Mouse (Mus musculus) CH12.LX (cell line): ENCODE measurements at regions not wholly inside any gene's neighbourhood (a gene's known extent, or its start where the extent isn't known, plus 50 kb on each side); places are given as distances from the start of the nearest gene placed in this dataset.

Experiments used
- DNase-seq: peaks from one replicate; pipeline ENCODE4 v3.0.0-alpha.2; 2013; ENCODE audit errors: extremely low read depth
- H3K27ac ChIP-seq: 2 replicates; pipeline ENCODE4 v1.5.1; 2012; ENCODE audit warnings: low read depth, mild to moderate bottlenecking, control low read depth, moderate library complexity; ENCODE audit not compliant: insufficient read depth
- H3K27me3 ChIP-seq: replicated peaks from 2 replicates; pipeline ENCODE3; 2012; ENCODE audit warnings: inconsistent platforms
- H3K36me3 ChIP-seq, 2 experiments: replicated peaks in 1 of 2; 2 replicates each; pipeline versions ENCODE3 to v1.6.1; 2012; ENCODE audit warnings: inconsistent platforms in 1 of 2, low read length in 1 of 2, mild to moderate bottlenecking in 1 of 2, mixed read lengths in 1 of 2, moderate library complexity in 1 of 2; ENCODE audit not compliant: control insufficient read depth in 1 of 2, insufficient read depth in 1 of 2
- H3K4me1 ChIP-seq, 2 experiments: 2 replicates each; pipeline ENCODE4 v1.6.1; 2012; ENCODE audit warnings: inconsistent platforms in 1 of 2, moderate library complexity in 1 of 2; ENCODE audit not compliant: insufficient read depth in 2 of 2, control insufficient read depth in 1 of 2
- H3K4me2 ChIP-seq: 2 replicates; pipeline ENCODE4 v1.6.1; 2012; ENCODE audit warnings: low read depth, mild to moderate bottlenecking, control low read depth; ENCODE audit not compliant: poor library complexity, insufficient read depth, severe bottlenecking
- H3K4me3 ChIP-seq, 3 experiments: fragments of 150-350 bp in 1 of 3; sonication (generic) in 1 of 3; replicated peaks in 1 of 3; 2 replicates each; pipeline versions ENCODE3 to v1.5.1; 2011 to 2012; ENCODE audit warnings: low read depth in 2 of 3, low read length in 2 of 3, mild to moderate bottlenecking in 2 of 3, moderate library complexity in 2 of 3, control low read depth in 1 of 3, improper control_type of control experiment in 1 of 3, inconsistent platforms in 1 of 3, mixed read lengths in 1 of 3; ENCODE audit not compliant: poor library complexity in 1 of 3
- H3K79me2 ChIP-seq: replicated peaks from 2 replicates; pipeline ENCODE4 v1.6.1; 2012; ENCODE audit warnings: mild to moderate bottlenecking, moderate library complexity; ENCODE audit not compliant: control insufficient read depth, poor library complexity, insufficient read depth, severe bottlenecking; ENCODE audit errors: extremely low read depth
- H3K9ac ChIP-seq: 2 replicates; pipeline ENCODE4 v1.6.1; 2012; ENCODE audit warnings: low read depth, mild to moderate bottlenecking, control low read depth, moderate library complexity; ENCODE audit not compliant: insufficient read depth
- H3K9me3 ChIP-seq: replicated peaks from 2 replicates; pipeline ENCODE3; 2012; ENCODE audit warnings: low read length, inconsistent platforms, mixed read lengths
- CTCF ChIP-seq, 2 experiments: IDR thresholded peaks in 1 of 2; conservative IDR thresholded peaks in 1 of 2; 2 replicates each; pipeline ENCODE4 v1.5.1; 2011 to 2012; ENCODE audit warnings: low read depth in 2 of 2, low read length in 2 of 2, improper control_type of control experiment in 1 of 2, inconsistent platforms in 1 of 2, mild to moderate bottlenecking in 1 of 2, moderate library complexity in 1 of 2
- ELF1 ChIP-seq: IDR thresholded peaks from 2 replicates; pipeline ENCODE4 v1.6.1; 2014; ENCODE audit warnings: low read depth, mild to moderate bottlenecking, inconsistent platforms, low read length, improper control_type of control experiment
- GABPA ChIP-seq: IDR thresholded peaks from 2 replicates; pipeline ENCODE4 v1.6.1; 2012; ENCODE audit warnings: low read depth, low read length, improper control_type of control experiment, inconsistent platforms; ENCODE audit not compliant: insufficient replicate concordance
- JUND ChIP-seq: conservative IDR thresholded peaks from 2 replicates; pipeline ENCODE4 v1.6.1; 2011; ENCODE audit warnings: low read depth, low read length, improper control_type of control experiment
- MXI1 ChIP-seq: IDR thresholded peaks from 2 replicates; pipeline ENCODE4 v1.6.1; 2011; ENCODE audit warnings: mild to moderate bottlenecking, low read depth, low read length, improper control_type of control experiment
- NELFE ChIP-seq: IDR thresholded peaks from 2 replicates; pipeline ENCODE4 v1.6.1; 2011; ENCODE audit warnings: low read depth, low read length, improper control_type of control experiment
- POLR2A ChIP-seq: IDR thresholded peaks from 2 replicates; pipeline ENCODE4 v1.6.1; 2011; ENCODE audit warnings: low read depth, mild to moderate bottlenecking, improper control_type of control experiment, low read length
- RCOR1 ChIP-seq: conservative IDR thresholded peaks from 2 replicates; pipeline ENCODE4 v1.6.1; 2012; ENCODE audit warnings: low read depth, mild to moderate bottlenecking, inconsistent platforms, low read length, improper control_type of control experiment
- SIN3A ChIP-seq: IDR thresholded peaks from 2 replicates; pipeline ENCODE4 v1.6.1; 2012; ENCODE audit warnings: low read length, improper control_type of control experiment, inconsistent platforms
- USF1 ChIP-seq: IDR thresholded peaks from 2 replicates; pipeline ENCODE4 v1.6.1; 2014; ENCODE audit warnings: low read depth, mild to moderate bottlenecking, inconsistent platforms, low read length, improper control_type of control experiment
- ZC3H11A ChIP-seq: IDR thresholded peaks from 2 replicates; pipeline ENCODE4 v1.6.1; 2012; ENCODE audit warnings: low read depth, mild to moderate bottlenecking, inconsistent platforms, low read length, improper control_type of control experiment
- ZMIZ1 ChIP-seq: IDR thresholded peaks from 2 replicates; pipeline ENCODE4 v1.6.1; 2012; ENCODE audit warnings: low read depth, mild to moderate bottlenecking, inconsistent platforms, low read length, improper control_type of control experiment
- ZNF384 ChIP-seq: IDR thresholded peaks from 2 replicates; pipeline ENCODE4 v1.6.1; 2012; ENCODE audit warnings: low read depth, low read length, improper control_type of control experiment, inconsistent platforms
- dilution Hi-C: fragments of 300-500 bp; cut with MboI; formaldehyde crosslinking; loops from 2 replicates; pipeline ENCODE4 v1.14.3; 2020; ENCODE audit warnings: low sequenced_read_pairs; ENCODE audit not compliant: extremely low pct_unique_long_range_greater_than_20kb, extremely low pct_ligation_motif_present
- in situ Hi-C: fragments of 300-500 bp; cut with MboI; formaldehyde crosslinking; loops from 3 replicates; pipeline ENCODE4 v1.14.3; 2019; ENCODE audit warnings: low sequenced_read_pairs, low pct_ligation_motif_present, low pct_unique_long_range_greater_than_20kb, mixed read lengths

DNA sequence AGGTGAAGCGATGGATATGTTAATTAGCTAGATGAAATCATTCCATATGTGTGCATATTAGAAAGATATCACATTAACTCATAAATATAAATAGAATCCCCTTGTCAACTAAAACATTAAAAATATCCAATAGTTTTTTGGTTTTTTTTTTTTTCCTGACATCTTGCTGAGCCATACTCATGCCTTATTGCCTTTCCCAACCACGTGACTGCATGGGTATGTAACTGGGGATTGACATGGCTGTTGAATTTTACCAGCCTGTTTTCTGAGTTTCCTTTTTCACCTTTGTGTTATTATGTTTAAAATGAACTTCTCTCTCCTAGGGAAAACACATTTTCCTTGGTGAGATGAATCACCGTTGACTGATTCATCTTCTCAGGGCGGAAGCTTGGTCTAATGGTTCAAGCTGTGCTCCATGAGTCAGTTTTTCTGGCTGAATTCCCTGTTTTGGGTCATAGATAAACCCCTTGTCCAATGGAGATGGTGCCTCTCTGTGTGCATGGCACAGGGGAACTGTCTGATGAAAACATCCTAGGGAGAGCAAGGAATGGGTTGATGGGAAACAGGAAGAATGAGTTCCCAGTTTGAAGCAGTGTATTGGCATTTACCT lies 181.1 kb downstream of the Adcyap1 start:
- no peaks in the 10 kb centered on the region for H3K36me3 ChIP-seq
- no peak overlapping the region for H3K9ac ChIP-seq
- no peak for TF ChIP-seq SIN3A
- H3K27ac ChIP-seq, result no peak overlapping the region
- in situ Hi-C loops, result no loop called here
- H3K9me3 ChIP-seq, result peaks cover 23% of the 10 kb centered on the region
- no peaks in the 10 kb centered on the region for H3K4me1 ChIP-seq
- H3K4me3 ChIP-seq, result no peak overlapping the region
- H3K4me2 ChIP-seq, result no peak overlapping the region
- no peaks in the 10 kb centered on the region for H3K27me3 ChIP-seq
- dilution Hi-C loops, result no loop called here
- no peak for DNase-seq
- H3K79me2 ChIP-seq, result no peaks in the 10 kb centered on the region

DNA sequence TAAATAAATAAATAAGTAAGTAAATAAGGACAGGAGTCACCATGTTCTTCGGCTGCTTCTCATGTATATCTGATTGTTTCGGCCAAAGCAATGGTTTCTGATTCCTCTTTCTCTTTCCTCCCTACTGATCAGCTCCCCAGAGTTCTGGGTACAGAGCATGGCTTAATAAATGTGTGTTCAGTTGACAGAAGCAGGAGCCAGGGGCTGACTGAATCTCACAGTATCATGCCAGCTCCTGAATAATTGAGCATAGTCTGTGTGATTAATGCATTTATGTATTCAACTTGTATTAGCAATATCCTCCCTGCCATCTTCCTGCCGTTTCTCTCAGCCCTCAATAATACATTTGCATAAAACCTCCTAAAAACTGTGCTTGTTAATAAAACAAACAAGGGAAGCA lies 191.4 kb downstream of the Adcyap1 start:
- dilution Hi-C loops (no loop called here), in situ Hi-C loops (no loop called here)
- Histone ChIP-seq H3K4me3 (no peak overlapping the region), H3K79me2 (no peaks in the 10 kb centered on the region), H3K36me3 (no peaks in the 10 kb centered on the region), H3K4me2 (no peak overlapping the region), H3K9ac (no peak overlapping the region), H3K4me1 (no peaks in the 10 kb centered on the region), H3K27ac (no peak overlapping the region), H3K9me3 (peaks cover 8% of the 10 kb centered on the region), H3K27me3 (no peaks in the 10 kb centered on the region)
- no peak for DNase-seq
- TF ChIP-seq NELFE (no peak), POLR2A (no peak), ZC3H11A (no peak)

DNA sequence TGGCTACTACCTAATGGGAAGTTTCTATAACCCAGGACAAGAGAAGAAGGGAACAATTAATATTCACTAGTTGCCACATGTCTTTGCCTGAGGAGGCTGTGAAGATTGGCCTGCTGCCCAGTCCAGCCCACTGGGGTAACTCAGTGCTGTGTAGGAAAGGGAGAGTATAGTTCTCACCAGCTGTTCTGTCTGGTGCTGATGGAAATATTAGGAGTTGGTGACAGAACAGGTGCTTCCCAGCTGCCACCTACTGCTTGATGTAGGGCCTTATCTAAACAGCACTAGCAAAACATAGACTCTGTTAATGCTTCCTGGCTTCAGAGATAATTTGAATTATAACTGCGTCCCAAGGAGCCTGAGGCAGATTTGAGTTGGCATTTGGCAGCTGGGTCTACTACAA lies 210.5 kb downstream of the Adcyap1 start:
- H3K27ac ChIP-seq, result no peak overlapping the region
- TF ChIP-seq ZNF384 (no peak), CTCF (conservative IDR thresholded peaks at IDR 0.05 in 1 of 2, IDR thresholded peaks at IDR 0.05 in 1 of 2; ENCODE audit: low read depth in 2 of 2, low read length in 2 of 2) (no peak), ZC3H11A (no peak), RCOR1 (no peak), MXI1 (no peak), ZMIZ1 (no peak), GABPA (no peak), USF1 (no peak), JUND (no peak), ELF1 (no peak)
- no peak overlapping the region for H3K4me2 ChIP-seq
- no peaks in the 10 kb centered on the region for H3K4me1 ChIP-seq
- no peak overlapping the region for H3K9ac ChIP-seq
- H3K9me3 ChIP-seq, result peaks cover 10% of the 10 kb centered on the region
- H3K4me3 ChIP-seq, result no peak overlapping the region
- no peaks in the 10 kb centered on the region for H3K27me3 ChIP-seq
- no peaks in the 10 kb centered on the region for H3K79me2 ChIP-seq
- in situ Hi-C loops, result no loop called here
- no peaks in the 10 kb centered on the region for H3K36me3 ChIP-seq
- dilution Hi-C loops, result no loop called here
- DNase-seq, result no peak
